Mouse (Mus musculus) thymus, postnatal 36 days (tissue): ENCODE measurements around the gene Zfp946.

Source experiments
- DNase-seq, 2 experiments: peaks; one replicate each; pipeline ENCODE4 v3.0.0; 2022; ENCODE audit warnings: mixed read lengths in 2 of 2

The Zfp946 gene

DNA sequence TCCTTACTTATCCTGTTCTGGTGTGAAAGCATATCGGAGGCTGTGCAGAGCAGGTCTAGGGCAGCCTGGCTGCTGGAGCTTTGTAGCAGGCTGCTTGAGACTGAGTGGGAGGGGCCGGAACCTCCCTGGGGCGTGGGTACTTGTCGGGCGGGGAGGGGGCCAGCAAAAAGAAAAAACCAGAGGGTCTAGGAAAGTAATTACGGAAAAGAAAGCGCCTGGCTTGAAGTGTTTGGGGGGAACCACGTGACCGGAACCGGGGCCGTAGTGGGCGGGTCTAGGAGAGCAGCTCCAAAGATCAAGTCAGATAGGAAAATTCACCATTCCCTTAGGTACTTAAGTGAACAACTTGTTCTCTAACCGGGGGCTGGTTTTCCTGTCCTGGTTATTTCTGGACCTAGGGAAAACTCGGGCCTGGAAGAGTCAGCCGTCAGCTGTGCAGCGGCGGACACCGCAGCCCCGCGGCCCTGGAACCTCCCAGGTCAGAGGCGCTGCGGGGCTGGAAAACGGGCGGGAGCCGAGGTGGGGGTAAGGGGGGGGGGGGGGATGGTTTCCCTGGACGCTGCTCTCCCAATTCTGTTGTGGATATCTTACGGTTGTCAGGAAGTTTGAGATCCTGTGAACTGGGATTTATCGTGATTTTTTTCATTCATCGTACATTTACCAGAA lies at the start of gene Zfp946:
Zfp946 (plus strand) TSS at position 271 of the 666 bp plus-strand sequence.
- peak; percentile 75 to 77 for DNase-seq

DNA sequence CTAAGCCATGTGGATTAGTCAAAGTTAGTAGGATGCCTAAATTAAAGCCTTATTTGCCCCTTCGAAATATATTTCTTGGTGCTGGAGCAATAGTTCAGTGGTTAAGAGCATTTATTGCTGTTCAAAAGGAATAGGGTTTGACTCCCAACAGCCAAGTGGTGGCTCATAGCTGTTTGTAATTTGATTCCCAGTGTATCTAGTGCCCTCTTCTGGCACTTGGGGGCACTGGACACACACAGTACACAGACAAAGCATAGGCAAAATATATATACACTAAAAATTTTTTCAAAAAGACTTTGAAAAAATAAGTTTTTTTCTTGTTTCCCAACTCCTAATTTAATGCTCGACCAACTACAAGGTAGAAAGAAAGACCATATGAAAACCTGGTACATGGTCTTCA lies 13.3 kb upstream of the Zfp946 start:
- peak in 1 of 2 experiments; percentile 18 for DNase-seq

- DNase-seq: peak; percentile 65 to 67
These were observed 6.5 kb upstream of the Zfp946 start for GRCm38 (mm10) chr17:22417510-22417909.

DNA sequence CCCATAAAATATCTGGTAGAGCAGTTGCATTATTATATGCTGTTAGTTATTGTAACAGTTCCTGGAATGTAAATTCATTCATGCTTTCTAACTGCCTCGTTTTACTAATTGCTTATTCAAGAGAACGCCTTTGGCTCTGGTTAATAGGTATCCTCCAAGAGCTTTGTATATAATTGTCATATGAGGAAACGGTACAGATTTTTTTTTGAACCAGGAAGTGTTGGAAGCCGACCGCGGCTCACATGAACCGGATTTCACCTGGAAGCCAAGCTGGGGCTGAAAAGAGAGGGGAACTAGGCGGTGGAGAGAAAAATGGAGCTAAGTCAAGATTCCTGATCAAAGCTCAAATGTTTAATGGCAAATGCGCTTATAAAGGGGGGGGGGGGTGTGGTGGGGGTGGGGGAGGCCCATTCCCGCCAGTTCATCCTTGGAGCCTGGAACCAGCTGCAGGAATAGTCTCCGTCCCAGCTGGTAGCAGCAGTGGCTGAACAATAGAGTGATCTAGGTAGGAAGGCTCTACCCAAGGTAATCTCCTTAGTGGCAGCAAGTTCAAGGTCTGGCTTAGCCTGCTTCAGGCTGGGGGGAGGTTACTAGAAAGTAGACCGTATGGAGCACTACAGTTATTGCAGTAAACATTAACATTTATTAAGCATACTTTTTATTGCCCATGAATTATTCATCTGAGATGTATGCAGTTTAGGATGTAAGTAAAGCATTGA lies 773 bp downstream of the Zfp946 start:
- DNase-seq: no peak

DNA sequence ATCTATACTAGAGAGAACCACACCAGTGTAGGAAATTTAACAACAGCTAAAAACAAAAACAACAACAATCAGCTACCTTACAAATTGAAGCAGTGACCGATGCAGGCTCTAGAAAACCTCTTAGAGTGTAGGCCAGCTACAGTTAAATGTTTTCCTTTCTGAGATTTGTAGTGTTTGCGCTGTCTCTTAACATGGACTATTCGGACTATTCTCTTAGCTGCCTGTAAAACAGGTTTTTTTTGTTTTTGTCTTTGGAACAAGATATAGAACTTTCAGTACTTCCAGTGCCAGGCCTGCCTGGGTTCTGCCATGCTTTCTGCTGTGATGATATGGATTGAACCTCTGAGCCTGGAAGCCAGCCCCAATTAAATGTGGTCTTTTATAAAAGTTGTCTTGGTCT lies 23.7 kb downstream of the Zfp946 start:
- DNase-seq: no peak

DNA sequence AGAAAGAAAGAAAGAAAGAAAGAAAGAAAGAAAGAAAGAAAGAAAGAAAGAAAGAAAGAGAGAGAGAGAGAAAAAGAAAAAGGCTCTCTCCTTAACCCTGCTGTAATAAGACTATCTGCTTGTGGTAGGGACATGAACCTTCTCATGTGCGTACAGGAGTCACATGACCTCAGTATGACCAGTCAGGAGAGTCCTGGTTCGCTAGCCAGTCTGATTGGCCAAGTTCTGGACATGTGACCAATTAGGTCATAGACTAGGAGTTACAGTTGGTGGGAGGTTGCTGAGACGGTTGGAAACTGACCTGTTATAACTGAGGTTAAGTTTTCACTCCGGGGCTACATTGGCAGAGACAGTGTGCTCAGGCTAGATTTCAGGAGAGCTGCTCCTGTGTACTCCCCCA lies 73.1 kb downstream of the Zfp946 start:
- DNase-seq: no peak
